Mouse (Mus musculus) MEL (cell line): ENCODE measurements around the gene Sap18b. TPM values are rescaled to one million over a fixed set of nuclear protein-coding genes. Genes with fewer than 3 reads are reported as not detected.

Experiments used
- DNase-seq: peaks from one replicate; pipeline ENCODE4 v3.0.0; 2011; ENCODE audit warnings: low read depth, low spot score
- H3K27ac ChIP-seq: 2 replicates; pipeline ENCODE4 v1.5.1; 2012; ENCODE audit warnings: low read depth, mild to moderate bottlenecking, control low read depth, low read length, moderate library complexity; ENCODE audit not compliant: control insufficient read depth
- H3K27me3 ChIP-seq, 2 experiments: fragments of 150-350 bp in 1 of 2; sonication (generic) in 1 of 2; 2 replicates each; pipeline ENCODE4 v1.6.1; 2012; ENCODE audit warnings: low read length in 2 of 2, mild to moderate bottlenecking in 2 of 2, improper control_type of control experiment in 1 of 2, moderate library complexity in 1 of 2; ENCODE audit not compliant: insufficient read depth in 2 of 2, control insufficient read depth in 1 of 2
- H3K36me3 ChIP-seq, 2 experiments: 2 replicates each; pipeline ENCODE4 v1.6.1; 2012 to 2014; ENCODE audit warnings: low read length in 2 of 2, improper control_type of control experiment in 1 of 2, inconsistent platforms in 1 of 2, mild to moderate bottlenecking in 1 of 2; ENCODE audit not compliant: insufficient read depth in 2 of 2, control insufficient read depth in 1 of 2
- H3K4me1 ChIP-seq, 2 experiments: fragments of 150-350 bp in 1 of 2; sonication (generic) in 1 of 2; 2 replicates each; pipeline ENCODE4 v1.6.1; 2012; ENCODE audit warnings: low read length in 2 of 2, improper control_type of control experiment in 1 of 2, mild to moderate bottlenecking in 1 of 2; ENCODE audit not compliant: insufficient read depth in 2 of 2, control insufficient read depth in 1 of 2
- H3K4me3 ChIP-seq, 2 experiments: fragments of 150-350 bp in 1 of 2; sonication (generic) in 1 of 2; 2 replicates each; pipeline ENCODE4 v1.5.1; 2012; ENCODE audit warnings: low read depth in 2 of 2, low read length in 2 of 2, mild to moderate bottlenecking in 2 of 2, moderate library complexity in 2 of 2, control low read depth in 1 of 2, improper control_type of control experiment in 1 of 2; ENCODE audit not compliant: control insufficient read depth in 1 of 2, insufficient read depth in 1 of 2
- H3K79me2 ChIP-seq: 2 replicates; pipeline ENCODE4 v1.6.1; 2012; ENCODE audit warnings: mild to moderate bottlenecking, low read length, moderate library complexity; ENCODE audit not compliant: control insufficient read depth, poor library complexity, insufficient read depth
- H3K9ac ChIP-seq: 2 replicates; pipeline ENCODE4 v1.6.1; 2012; ENCODE audit warnings: low read depth, mild to moderate bottlenecking, control low read depth, low read length, moderate library complexity; ENCODE audit not compliant: control insufficient read depth, poor library complexity, severe bottlenecking
- H3K9me3 ChIP-seq: fragments of 150-350 bp; sonication (generic); replicated peaks from 2 replicates; pipeline ENCODE4 v1.6.1; 2012; ENCODE audit warnings: mild to moderate bottlenecking, low read length, improper control_type of control experiment, moderate library complexity; ENCODE audit not compliant: insufficient read depth
- CHD1 ChIP-seq: IDR thresholded peaks from 2 replicates; pipeline ENCODE4 v1.6.1; 2012; ENCODE audit warnings: low read depth, mild to moderate bottlenecking, inconsistent platforms, low read length, improper control_type of control experiment
- CTCF ChIP-seq, 3 experiments: IDR thresholded peaks in 2 of 3; conservative IDR thresholded peaks in 1 of 3; 2 replicates each; pipeline ENCODE4 v1.5.1; 2011 to 2012; ENCODE audit warnings: low read length in 3 of 3, low read depth in 2 of 3, mild to moderate bottlenecking in 2 of 3, improper control_type of control experiment in 1 of 3, inconsistent platforms in 1 of 3, mixed read lengths in 1 of 3, moderate library complexity in 1 of 3; ENCODE audit not compliant: control insufficient read depth in 1 of 3, insufficient read depth in 1 of 3, poor library complexity in 1 of 3, severe bottlenecking in 1 of 3
- E2F4 ChIP-seq: IDR thresholded peaks from 2 replicates; pipeline ENCODE4 v1.6.1; 2011; ENCODE audit warnings: low read depth, low read length, improper control_type of control experiment, borderline replicate concordance
- EP300 ChIP-seq, 2 experiments: IDR thresholded peaks; 2 replicates each; pipeline ENCODE4 v1.6.1; 2011; ENCODE audit warnings: improper control_type of control experiment in 2 of 2, low read length in 2 of 2, low read depth in 1 of 2, mild to moderate bottlenecking in 1 of 2
- KAT2A ChIP-seq: conservative IDR thresholded peaks from 2 replicates; pipeline ENCODE4 v1.6.1; 2012; ENCODE audit warnings: low read depth, low read length, improper control_type of control experiment, inconsistent platforms
- MXI1 ChIP-seq: IDR thresholded peaks from 2 replicates; pipeline ENCODE4 v1.6.1; 2011; ENCODE audit warnings: mild to moderate bottlenecking, low read depth, low read length, improper control_type of control experiment
- NELFE ChIP-seq: IDR thresholded peaks from 2 replicates; pipeline ENCODE4 v1.6.1; 2011; ENCODE audit warnings: low read depth, low read length, improper control_type of control experiment
- POLR2A ChIP-seq, 2 experiments: IDR thresholded peaks; 2 replicates each; pipeline ENCODE4 v1.6.1; 2011 to 2012; ENCODE audit warnings: low read length in 2 of 2, mild to moderate bottlenecking in 2 of 2, control low read depth in 1 of 2, improper control_type of control experiment in 1 of 2, low read depth in 1 of 2, moderate library complexity in 1 of 2; ENCODE audit not compliant: control insufficient read depth in 1 of 2, insufficient read depth in 1 of 2, poor library complexity in 1 of 2
- POLR2AphosphoS5 ChIP-seq: IDR thresholded peaks from 2 replicates; pipeline ENCODE4 v1.6.1; 2012; ENCODE audit warnings: low read depth, borderline replicate concordance, mild to moderate bottlenecking, inconsistent platforms, low read length, moderate library complexity, mixed read lengths
- RAD21 ChIP-seq: IDR thresholded peaks from 2 replicates; pipeline ENCODE4 v1.6.1; 2011; ENCODE audit warnings: mild to moderate bottlenecking, low read depth, low read length, improper control_type of control experiment
- RCOR1 ChIP-seq: IDR thresholded peaks from 2 replicates; pipeline ENCODE4 v1.6.1; 2012; ENCODE audit warnings: low read depth, mild to moderate bottlenecking, inconsistent platforms, low read length, improper control_type of control experiment
- SIN3A ChIP-seq: IDR thresholded peaks from 2 replicates; pipeline ENCODE4 v1.6.1; 2012; ENCODE audit warnings: low read length, improper control_type of control experiment, inconsistent platforms
- SMC3 ChIP-seq: IDR thresholded peaks from 2 replicates; pipeline ENCODE4 v1.6.1; 2011; ENCODE audit warnings: low read depth, low read length, improper control_type of control experiment
- TAL1 ChIP-seq: IDR thresholded peaks from 2 replicates; pipeline ENCODE4 v1.6.1; 2012; ENCODE audit warnings: mild to moderate bottlenecking, inconsistent platforms, low read length, moderate library complexity, mixed read lengths
- TBP ChIP-seq: IDR thresholded peaks from 2 replicates; pipeline ENCODE4 v1.8.0; 2011; ENCODE audit warnings: low read depth, low read length, improper control_type of control experiment
- USF1 ChIP-seq: IDR thresholded peaks from 2 replicates; pipeline ENCODE4 v1.6.1; 2014; ENCODE audit warnings: low read depth, mild to moderate bottlenecking, inconsistent platforms, low read length, improper control_type of control experiment, moderate library complexity
- USF2 ChIP-seq, 2 experiments: IDR thresholded peaks; 2 replicates each; pipeline ENCODE4 v1.6.1; 2011 to 2012; ENCODE audit warnings: improper control_type of control experiment in 2 of 2, low read length in 2 of 2, borderline replicate concordance in 1 of 2, inconsistent platforms in 1 of 2, low read depth in 1 of 2, mild to moderate bottlenecking in 1 of 2; ENCODE audit not compliant: insufficient read depth in 1 of 2
- ZC3H11A ChIP-seq: IDR thresholded peaks from 2 replicates; pipeline ENCODE4 v1.6.1; 2012; ENCODE audit warnings: low read depth, mild to moderate bottlenecking, inconsistent platforms, low read length, improper control_type of control experiment
- ZKSCAN1 ChIP-seq: IDR thresholded peaks from 2 replicates; pipeline ENCODE4 v1.6.1; 2012; ENCODE audit warnings: low read depth, mild to moderate bottlenecking, inconsistent platforms, low read length, improper control_type of control experiment, moderate library complexity
- ZNF384 ChIP-seq: IDR thresholded peaks from 2 replicates; pipeline ENCODE4 v1.6.1; 2012; ENCODE audit warnings: low read depth, mild to moderate bottlenecking, inconsistent platforms, low read length, improper control_type of control experiment
- polyA plus RNA-seq, 2 experiments: library from polyadenylated mRNA; stranded (reverse) in 1 of 2; unstranded in 1 of 2; fragments of >175 nt in 1 of 2; fragments of >200 nt in 1 of 2; gene quantifications; 2 replicates each; pipeline versions ENCODE4 v1.2.1 to v1.2.4; 2012; ENCODE audit warnings: low replicate concordance in 2 of 2, low read depth in 1 of 2; ENCODE audit not compliant: insufficient read length in 2 of 2, insufficient read depth in 1 of 2, missing spikeins in 1 of 2
- total RNA-seq: library from RNA; depleted of rRNA; stranded (reverse); fragments of 300-350 nt; gene quantifications from 2 replicates; pipeline ENCODE4 v1.2.3, GENCODE M21; 2012

The Sap18b gene
- total and polyA plus RNA-seq, 3 experiments = 182 to 354 TPM; not detected in 1

DNA sequence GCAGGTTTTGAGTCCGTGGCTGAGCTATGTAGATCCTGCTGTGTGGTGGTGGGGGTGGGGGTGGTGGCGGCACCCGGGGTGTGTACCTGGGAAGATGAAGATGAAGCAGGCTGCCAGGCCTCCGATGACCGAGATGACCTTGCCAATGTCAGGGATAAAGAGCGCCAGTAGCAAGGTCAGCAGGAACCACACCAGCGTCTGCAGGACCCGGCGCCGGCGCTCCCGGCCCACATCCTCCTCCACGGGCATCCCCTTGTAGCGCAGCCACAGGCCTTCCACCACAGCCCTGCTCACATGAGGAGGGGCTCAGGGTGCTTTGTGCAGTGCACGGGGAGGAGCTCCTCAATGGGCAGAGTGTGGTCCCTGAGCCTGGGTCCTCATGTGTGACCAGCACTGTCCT lies 16.3 kb downstream of the Sap18b start:
- Histone ChIP-seq H3K79me2 (no peaks in the 10 kb centered on the region), H3K4me1 (no peaks in the 10 kb centered on the region), H3K4me3 (no peak overlapping the region), H3K27ac (no peak overlapping the region), H3K9ac (no peak overlapping the region), H3K36me3 (no peaks in the 10 kb centered on the region), H3K9me3 (no peaks in the 10 kb centered on the region), H3K27me3 (no peaks in the 10 kb centered on the region)
- TF ChIP-seq RAD21 (no peak), CHD1 (no peak), E2F4 (no peak), TAL1 (no peak), SMC3 (no peak), CTCF (IDR thresholded peaks at IDR 0.05 in 2 of 3, conservative IDR thresholded peaks at IDR 0.05 in 1 of 3; ENCODE audit: control insufficient read depth in 1 of 3, insufficient read depth in 1 of 3, low read depth in 2 of 3, low read length in 3 of 3, poor library complexity in 1 of 3, severe bottlenecking in 1 of 3) (no peak), ZNF384 (no peak), ZC3H11A (no peak), NELFE (no peak)
- DNase-seq = no peak

DNA sequence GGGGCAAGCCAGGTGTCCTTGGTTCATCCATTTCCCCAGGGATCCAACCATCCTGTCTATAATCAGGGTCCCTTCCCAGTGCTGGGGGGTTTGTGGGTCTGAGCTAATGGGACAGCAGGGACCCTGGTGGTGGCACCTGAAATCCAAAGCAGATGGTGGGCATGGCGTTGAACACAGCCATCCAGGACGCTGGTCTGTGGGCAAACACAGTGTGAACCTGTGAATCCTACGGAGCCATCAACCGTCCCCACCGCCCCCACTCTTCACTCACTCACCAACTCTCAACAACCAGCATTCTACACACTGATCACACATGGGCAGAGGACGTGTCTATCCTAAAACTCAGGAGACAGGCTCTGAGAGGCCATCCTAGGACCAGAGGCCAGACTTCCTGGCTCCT lies 18.8 kb downstream of the Sap18b start:
- Histone ChIP-seq H3K4me1 (peaks cover 2 to 9% of the 10 kb centered on the region in 2 experiments; a peak in 3 of 4 replicates), H3K27me3 (no peaks in the 10 kb centered on the region), H3K9ac (no peak overlapping the region), H3K79me2 (no peaks in the 10 kb centered on the region), H3K4me3 (no peak overlapping the region), H3K9me3 (no peaks in the 10 kb centered on the region)
- no peak for DNase-seq
- TF ChIP-seq NELFE (no peak), TBP (no peak), SIN3A (no peak), ZNF384 (no peak), USF2 (IDR thresholded peaks at IDR 0.05; ENCODE audit: borderline replicate concordance in 1 of 2, insufficient read depth in 1 of 2, low read depth in 1 of 2, low read length in 2 of 2) (no peak), POLR2A (IDR thresholded peaks at IDR 0.05; ENCODE audit: control insufficient read depth in 1 of 2, insufficient read depth in 1 of 2, low read depth in 1 of 2, low read length in 2 of 2, poor library complexity in 1 of 2) (no peak), ZKSCAN1 (no peak), MXI1 (no peak)
- TF ChIP-seq, all 39 proteins: peak for 0
- peaks cover 0 to 9% of the 10 kb centered on the region in 2 experiments; a peak in 2 of 4 replicates for H3K36me3 ChIP-seq
- no peak overlapping the region for H3K27ac ChIP-seq

DNA sequence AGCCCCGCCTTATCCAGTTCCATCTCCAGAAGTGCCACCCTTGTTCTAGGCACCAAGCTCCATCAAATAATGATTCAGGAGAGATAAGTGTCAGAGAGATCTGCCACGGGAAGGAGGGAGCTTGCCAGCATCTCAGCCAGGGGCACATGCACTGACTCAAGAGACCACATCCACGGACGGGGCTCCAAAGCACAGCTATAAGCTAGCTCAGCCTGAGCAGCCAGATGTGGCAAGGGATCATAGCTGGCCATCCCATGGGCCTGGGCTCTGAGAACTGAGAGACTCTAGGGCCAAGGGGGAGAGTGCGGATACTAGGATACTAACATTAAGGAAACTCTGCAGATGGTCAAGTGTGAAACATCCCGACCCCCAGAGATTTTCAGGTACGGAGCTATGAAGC lies 19.9 kb downstream of the Sap18b start:
- H3K9ac ChIP-seq = no peak overlapping the region
- H3K4me3 ChIP-seq = no peak overlapping the region
- no peak for TF ChIP-seq POLR2AphosphoS5
- no peak for TF ChIP-seq KAT2A
- no peak for TF ChIP-seq CTCF (IDR thresholded peaks at IDR 0.05 in 2 of 3, conservative IDR thresholded peaks at IDR 0.05 in 1 of 3; ENCODE audit: control insufficient read depth in 1 of 3, insufficient read depth in 1 of 3, low read depth in 2 of 3, low read length in 3 of 3, poor library complexity in 1 of 3, severe bottlenecking in 1 of 3)
- TF ChIP-seq EP300 (IDR thresholded peaks at IDR 0.05; ENCODE audit: low read depth in 1 of 2, low read length in 2 of 2) = no peak
- TF ChIP-seq USF1 = no peak
- no peak for TF ChIP-seq RCOR1
- H3K4me1 ChIP-seq = peaks cover 2 to 11% of the 10 kb centered on the region in 2 experiments; a peak in 3 of 4 replicates
- no peaks in the 10 kb centered on the region for H3K79me2 ChIP-seq
- peaks cover 0 to 9% of the 10 kb centered on the region in 2 experiments; a peak in 2 of 4 replicates for H3K36me3 ChIP-seq
- H3K27me3 ChIP-seq = no peaks in the 10 kb centered on the region
- no peaks in the 10 kb centered on the region for H3K9me3 ChIP-seq
- no peak for DNase-seq
- no peak overlapping the region for H3K27ac ChIP-seq
